Mouse (Mus musculus) layer of hippocampus, adult 2 months (tissue): Measurements from ENCODE around the gene Nisch. TPM values are rescaled to one million over a fixed set of nuclear protein-coding genes. Genes with fewer than 3 reads are reported as not detected.

Experiments used
- DNase-seq, 2 experiments: peaks; one replicate each; pipeline ENCODE4 v3.0.0; 2022; ENCODE audit warnings: low spot score in 2 of 2
- H3K27ac ChIP-seq: fragments of 200-600 bp; 2 replicates; pipeline ENCODE4 v1.8.1; 2022
- H3K4me3 ChIP-seq: fragments of 200-600 bp; 2 replicates; pipeline ENCODE4 v1.8.1; 2022; ENCODE audit warnings: mild to moderate bottlenecking
- CTCF ChIP-seq: fragments of 200-600 bp; conservative IDR thresholded peaks from 2 replicates; pipeline ENCODE4 v1.8.1; 2022; ENCODE audit warnings: antibody characterized with exemption, mild to moderate bottlenecking, moderate library complexity
- long read RNA-seq, 2 experiments: library from polyadenylated mRNA; stranded (forward); transcript quantifications; one replicate each; pipeline ENCODE4 v2.0.0; 2021; ENCODE audit warnings: borderline mapping rate in 2 of 2
- total RNA-seq, 2 experiments: library from RNA; stranded (reverse); gene quantifications; 2 replicates each; pipeline ENCODE4 v1.2.3; 2021

Gene Nisch
- 100 to 1,000 TPM; 472 to 491 TPM for total RNA-seq
- long read RNA-seq, experiment 1, full-length matches to known transcripts, result 196 of 1,079 reads
- long read RNA-seq, experiment 1, partial matches to known transcripts, result 109 of 1,079 reads
- long read RNA-seq, experiment 1, other reads (novel, unspliced or antisense), result 774 of 1,079 reads
- long read RNA-seq, experiment 2, full-length matches to known transcripts, result 265 of 1,295 reads
- long read RNA-seq, experiment 2, partial matches to known transcripts, result 131 of 1,295 reads
- long read RNA-seq, experiment 2, other reads (novel, unspliced or antisense), result 899 of 1,295 reads

DNA sequence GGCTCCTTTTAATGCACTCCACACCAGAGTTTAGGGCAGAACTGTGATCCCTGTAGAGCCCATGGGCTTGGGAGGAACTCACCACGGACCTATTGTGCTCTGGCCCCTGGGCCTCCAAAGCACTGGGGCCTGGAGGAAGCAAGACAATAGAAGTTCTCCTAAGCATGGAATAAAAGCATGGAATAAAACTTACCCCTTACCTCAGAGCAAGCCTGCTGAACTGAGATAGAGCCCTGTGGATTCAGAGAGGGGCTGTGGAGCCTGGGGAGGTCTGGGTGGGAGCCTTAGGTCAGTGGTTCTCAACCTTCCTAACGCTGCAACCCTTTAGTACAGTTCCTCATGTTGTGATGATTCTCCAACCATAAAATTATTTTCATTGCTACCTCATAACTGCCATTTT lies at the start of gene Nisch:
Nisch (minus strand) TSS at position 101 of the 400 bp plus-strand sequence.
- Histone ChIP-seq H3K4me3 (no peak within 1 kb of the TSS), H3K27ac (no peak within 1 kb of the TSS)
- DNase-seq, result no peak
- no peak for TF ChIP-seq CTCF

GRCm38 (mm10) chr14:31260932-31261331 lies 44.2 kb upstream of the Nisch start:
- TF ChIP-seq CTCF, result no peak
- H3K4me3 ChIP-seq, result no peak overlapping the region
- DNase-seq, result no peak
- H3K27ac ChIP-seq, result no peak overlapping the region

- TF ChIP-seq CTCF, result no peak
- no peak overlapping the region for H3K27ac ChIP-seq
- no peak for DNase-seq
- H3K4me3 ChIP-seq, result no peak overlapping the region
These were observed 43.6 kb upstream of the Nisch start for GRCm38 (mm10) chr14:31260374-31260773.

GRCm38 (mm10) chr14:31258476-31259050 lies 41.8 kb upstream of the Nisch start:
- no peak for DNase-seq
- Histone ChIP-seq H3K27ac (no peak overlapping the region), H3K4me3 (no peak overlapping the region)
- no peak for TF ChIP-seq CTCF

DNA sequence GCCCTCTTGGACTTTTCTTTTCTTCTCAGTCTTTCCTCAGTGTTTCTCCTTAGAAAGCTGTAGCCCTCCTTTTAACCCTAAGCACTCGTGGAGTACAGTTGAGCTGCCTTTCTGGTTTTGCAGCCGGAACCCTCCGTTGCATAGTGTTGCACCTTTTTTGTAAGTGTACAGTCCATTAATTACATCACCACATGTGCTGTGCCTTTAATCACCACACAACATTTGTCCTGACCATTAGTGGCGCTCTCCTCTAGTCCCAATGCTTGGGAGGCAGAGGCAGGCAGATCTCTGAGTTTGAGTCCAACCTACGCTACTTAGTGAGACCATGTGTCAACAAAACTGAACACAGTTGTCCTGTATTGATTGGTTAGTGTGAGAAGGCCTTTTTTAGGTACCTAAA lies 35.3 kb upstream of the Nisch start:
- no peak for DNase-seq
- Histone ChIP-seq H3K4me3 (peak overlapping the region; percentile 99), H3K27ac (peak overlapping the region; percentile 98)
- TF ChIP-seq CTCF, result no peak

DNA sequence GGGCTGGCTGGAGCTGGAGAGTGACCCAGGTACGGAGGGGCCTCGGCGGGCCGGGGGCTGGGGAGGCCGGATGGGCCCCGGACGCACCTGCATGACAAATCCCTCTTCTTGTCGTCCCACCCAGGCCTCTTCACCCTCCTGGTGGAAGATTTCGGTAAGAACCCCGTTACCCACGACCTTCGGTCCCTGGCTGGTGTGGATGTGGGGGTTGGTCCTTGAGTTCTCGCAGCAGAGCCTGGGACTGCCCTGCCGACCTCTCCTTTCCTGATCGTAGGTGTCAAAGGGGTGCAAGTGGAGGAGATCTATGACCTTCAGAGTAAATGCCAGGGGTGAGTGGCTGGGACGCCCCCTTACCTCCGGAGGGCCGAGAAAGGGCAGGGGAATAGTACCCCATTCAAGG lies 34.9 kb upstream of the Nisch start:
- peak overlapping the region; percentile 99 for H3K4me3 ChIP-seq
- no peak for TF ChIP-seq CTCF
- peak overlapping the region; percentile 98 for H3K27ac ChIP-seq
- no peak for DNase-seq

GRCm38 (mm10) chr14:31251084-31251604 lies 34.4 kb upstream of the Nisch start, which contains the start of the genes Phf7 and Bap1:
TSS of gene Phf7 (minus strand) at chr14:31251317.
TSS of gene Bap1 (plus strand) at chr14:31251450.
- TF ChIP-seq CTCF, result peak; percentile 41
- Histone ChIP-seq H3K4me3 (peak within 1 kb of the TSS; percentile 99), H3K27ac (peak within 1 kb of the TSS; percentile 98)
- DNase-seq, result peak; percentile 93 to 99

DNA sequence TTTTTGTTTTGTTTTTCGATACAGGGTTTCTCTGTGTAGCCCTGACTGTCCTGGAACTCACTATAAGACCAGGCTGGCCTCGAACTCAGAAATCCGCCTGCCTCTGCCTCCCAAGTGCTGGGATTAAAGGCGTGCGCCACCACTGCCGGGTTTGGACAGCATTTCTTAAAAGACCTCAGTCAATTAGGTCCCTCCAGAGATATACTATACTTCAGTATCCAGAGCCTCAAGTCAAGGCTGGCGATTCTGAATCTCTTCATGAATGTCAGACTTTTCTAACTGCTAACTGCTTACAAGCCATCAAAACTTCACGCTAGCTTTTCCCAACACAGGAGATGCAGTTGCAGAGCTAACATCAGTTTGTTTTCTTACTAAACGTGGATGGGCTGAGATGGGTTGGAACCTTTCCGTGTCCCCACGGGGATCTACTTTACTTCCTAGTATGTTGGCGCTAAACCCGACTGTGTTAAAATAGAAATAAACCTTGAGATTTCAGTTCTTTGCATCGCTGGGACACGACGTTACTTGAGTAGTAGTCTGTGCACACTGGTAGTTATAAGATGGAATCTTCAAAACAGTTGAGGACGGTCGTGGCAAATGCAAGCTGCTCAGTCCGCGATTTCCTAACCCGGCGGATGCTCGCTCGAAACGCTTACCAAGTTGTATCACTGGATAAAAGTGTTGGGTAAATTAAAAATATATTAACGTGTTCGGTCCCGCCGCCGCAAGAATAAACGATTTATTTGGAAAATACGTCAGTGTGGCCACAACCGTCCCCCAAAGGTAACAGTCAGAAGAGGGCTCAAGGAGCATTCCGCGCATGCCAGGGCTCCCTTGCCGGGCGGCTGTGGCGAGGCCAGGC lies 33.7 kb upstream of the Nisch start:
- peak overlapping the region; percentile 99 for H3K4me3 ChIP-seq
- TF ChIP-seq CTCF, result no peak
- DNase-seq, result no peak
- peak overlapping the region; percentile 98 for H3K27ac ChIP-seq

- no peak overlapping the region for H3K27ac ChIP-seq
- no peak for TF ChIP-seq CTCF
- DNase-seq, result no peak
- no peak overlapping the region for H3K4me3 ChIP-seq
These were observed 31.6 kb upstream of the Nisch start for GRCm38 (mm10) chr14:31248396-31248795.

- DNase-seq, result no peak
- no peak for TF ChIP-seq CTCF
- H3K27ac ChIP-seq, result no peak overlapping the region
- H3K4me3 ChIP-seq, result no peak overlapping the region
These were observed 29.2 kb upstream of the Nisch start for GRCm38 (mm10) chr14:31245946-31246345.

- Histone ChIP-seq H3K27ac (no peak overlapping the region), H3K4me3 (no peak overlapping the region)
- no peak for TF ChIP-seq CTCF
- DNase-seq, result no peak
These were observed 28.0 kb upstream of the Nisch start for GRCm38 (mm10) chr14:31244777-31245176.

GRCm38 (mm10) chr14:31240528-31240927 lies 23.8 kb upstream of the Nisch start:
- no peak for DNase-seq
- TF ChIP-seq CTCF, result no peak
- Histone ChIP-seq H3K27ac (no peak overlapping the region), H3K4me3 (no peak overlapping the region)
